Mouse (Mus musculus): Measurements from ENCODE around the gene Dcp1a.

Dcp1a gene

GRCm38 (mm10) chr14:30559321-30559850, 80.1 kb downstream of the Dcp1a start:
- no peak for DNase-seq (ENCODE audit: low read depth, low spot score)

- DNase-seq (ENCODE audit: low read depth, low spot score) = no peak
Observed at GRCm38 (mm10) chr14:30560803-30561389, 81.6 kb downstream of the Dcp1a start.

- DNase-seq (ENCODE audit: low read depth, low spot score) = no peak
Observed at GRCm38 (mm10) chr14:30561470-30562187, 82.3 kb downstream of the Dcp1a start.

- DNase-seq (ENCODE audit: low read depth, low spot score) = no peak
Observed at GRCm38 (mm10) chr14:30562343-30562742, 83.0 kb downstream of the Dcp1a start.

- peak; percentile 39 for DNase-seq (ENCODE audit: low read depth, low spot score)
Observed at GRCm38 (mm10) chr14:30564451-30564850, 85.1 kb downstream of the Dcp1a start.

- DNase-seq (ENCODE audit: low read depth, low spot score) = no peak
Observed at GRCm38 (mm10) chr14:30566317-30566716, 87.0 kb downstream of the Dcp1a start.

- no peak for DNase-seq (ENCODE audit: low read depth, low spot score)
Observed at GRCm38 (mm10) chr14:30568016-30568415, 88.7 kb downstream of the Dcp1a start.

GRCm38 (mm10) chr14:30570303-30570702, 91.0 kb downstream of the Dcp1a start:
- no peak for DNase-seq (ENCODE audit: low read depth, low spot score)

GRCm38 (mm10) chr14:30572253-30572652, 92.9 kb downstream of the Dcp1a start:
- DNase-seq (ENCODE audit: low read depth, low spot score) = no peak

- no peak for DNase-seq (ENCODE audit: low read depth, low spot score)
Observed at GRCm38 (mm10) chr14:30573235-30573634, 93.9 kb downstream of the Dcp1a start.

- no peak for DNase-seq (ENCODE audit: low read depth, low spot score)
Observed at GRCm38 (mm10) chr14:30573983-30574584, 94.7 kb downstream of the Dcp1a start.

GRCm38 (mm10) chr14:30575791-30576190, 96.5 kb downstream of the Dcp1a start:
- DNase-seq (ENCODE audit: low read depth, low spot score) = no peak

- no peak for DNase-seq (ENCODE audit: low read depth, low spot score)
Observed at GRCm38 (mm10) chr14:30576260-30576659, 96.9 kb downstream of the Dcp1a start.

Data from WW6 (cell line).